Mouse (Mus musculus): Measurements from ENCODE around the gene Wwox.

GRCm38 (mm10) chr8:114785834-114786233 is 346.4 kb downstream of the Wwox start:
- TF ChIP-seq CTCF (IDR thresholded peaks at IDR 0.05; ENCODE audit: control insufficient read depth, insufficient read depth, low read length) (no peak), POLR2A (IDR thresholded peaks at IDR 0.05; ENCODE audit: borderline replicate concordance, control insufficient read depth, low read depth, low read length) (no peak)
